Mouse (Mus musculus) heart, adult 2 months (tissue): Measurements from ENCODE around the gene Lrrc26. TPM values are rescaled to one million over a fixed set of nuclear protein-coding genes. Genes with fewer than 3 reads are reported as not detected.
A peak's percentile ranks its signal among the peaks of the same experiment; 100 is the strongest.

Experiments
- DNase-seq, 2 experiments: peaks; one replicate each; pipeline ENCODE4 v3.0.0; 2021
- H3K27ac ChIP-seq: fragments of 200-600 bp; 2 replicates; pipeline ENCODE4 v1.8.1; 2022
- H3K27me3 ChIP-seq: fragments of 200-500 bp; 2 replicates; pipeline ENCODE4 v1.6.1; 2012; ENCODE audit warnings: mild to moderate bottlenecking, low read length, inconsistent platforms, mixed read lengths; ENCODE audit not compliant: control insufficient read depth, insufficient read depth
- H3K36me3 ChIP-seq: fragments of 200-500 bp; 2 replicates; pipeline ENCODE4 v1.6.1; 2012; ENCODE audit warnings: low read length, inconsistent platforms; ENCODE audit not compliant: control insufficient read depth, insufficient read depth
- H3K4me1 ChIP-seq: fragments of 200-500 bp; 2 replicates; pipeline ENCODE4 v1.6.1; 2011; ENCODE audit warnings: low read length; ENCODE audit not compliant: control insufficient read depth, insufficient read depth
- H3K4me3 ChIP-seq: fragments of 200-600 bp; 2 replicates; pipeline ENCODE4 v1.8.1; 2022
- H3K79me2 ChIP-seq: fragments of 200-500 bp; replicated peaks from 2 replicates; pipeline ENCODE4 v1.6.1; 2012; ENCODE audit warnings: mild to moderate bottlenecking, inconsistent platforms, low read length, moderate library complexity, mixed read lengths; ENCODE audit not compliant: control insufficient read depth, insufficient read depth
- H3K9ac ChIP-seq: fragments of 200-500 bp; 2 replicates; pipeline ENCODE4 v1.6.1; 2012; ENCODE audit warnings: low read depth, mild to moderate bottlenecking, control low read depth, inconsistent platforms, low read length, mixed read lengths
- CTCF ChIP-seq: fragments of 200-600 bp; IDR thresholded peaks from 2 replicates; pipeline ENCODE4 v1.8.1; 2022; ENCODE audit warnings: antibody characterized with exemption, mild to moderate bottlenecking, moderate library complexity
- EP300 ChIP-seq: fragments of 200-500 bp; IDR thresholded peaks from 2 replicates; pipeline ENCODE4 v1.6.1; 2011; ENCODE audit warnings: low read depth, low read length, control low read depth; ENCODE audit not compliant: insufficient read depth
- POLR2A ChIP-seq: fragments of 200-500 bp; IDR thresholded peaks from 2 replicates; pipeline ENCODE4 v1.6.1; 2011; ENCODE audit warnings: mild to moderate bottlenecking, low read depth, low read length, control low read depth; ENCODE audit not compliant: insufficient read depth
- WGBS: fragments of 180-500 bp; shearing (Covaris S2); methylation state at CpG from one replicate; pipeline ENCODE4 v1.1.7; 2018; 5-methylcytosine and 5-hydroxymethylcytosine counted together
- intact Hi-C: fragments of 180-260 bp; cut with DNase I; formaldehyde crosslinking; loops from one replicate; pipeline ENCODE4 v1.15.1; 2025
- polyA plus RNA-seq: library from polyadenylated mRNA; depleted of rRNA; stranded (reverse); fragments of >200 nt; gene quantifications from 2 replicates; pipeline ENCODE4 v1.2.3, GENCODE M21; 2012
- total RNA-seq, 2 experiments: library from RNA; stranded (reverse); gene quantifications; 2 replicates each; pipeline ENCODE4 v1.2.3; 2021

The Lrrc26 gene
- total and polyA plus RNA-seq, 3 experiments: 2.9 TPM; not detected in 2

DNA sequence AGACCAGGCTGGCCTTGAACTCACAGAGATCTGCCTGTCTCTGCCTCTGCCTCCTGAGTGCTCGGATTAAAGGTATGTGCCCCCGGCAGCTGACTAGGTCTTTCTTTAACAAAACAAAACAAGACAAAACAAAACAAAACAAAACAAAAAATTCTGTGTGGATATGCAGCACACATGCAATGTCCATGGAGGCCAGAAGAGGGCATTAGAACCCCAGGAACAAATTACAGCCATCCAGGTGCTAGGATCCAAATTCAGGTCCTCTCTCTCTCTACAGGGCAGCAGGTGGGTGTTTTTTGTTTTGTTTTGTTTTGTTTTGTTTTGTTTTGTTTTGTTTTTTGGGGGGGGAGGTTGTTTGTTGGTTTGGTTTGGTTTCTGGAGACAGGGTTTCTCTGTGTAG, 30.8 kb upstream of the Lrrc26 start:
- peaks cover 2% of the 10 kb centered on the region; the same call in 1 of the 2 replicates for H3K36me3 ChIP-seq
- H3K79me2 ChIP-seq: no peaks in the 10 kb centered on the region
- no peak for DNase-seq
- WGBS: 53% methylated on average over 2 of the region's 2 CpGs
- H3K27me3 ChIP-seq: no peaks in the 10 kb centered on the region
- TF ChIP-seq EP300: no peak
- peak; percentile 73 for TF ChIP-seq CTCF
- no peak overlapping the region for H3K4me3 ChIP-seq
- peaks cover 3% of the 10 kb centered on the region for H3K4me1 ChIP-seq
- intact Hi-C loops: loop anchor here (2.0 to 10.0 kb wide), 2 partner anchors 34 to 134 kb away; no protein-coding TSS in a partner anchor
- H3K27ac ChIP-seq: no peak overlapping the region
- no peak overlapping the region for H3K9ac ChIP-seq

GRCm38 (mm10) chr2:25261870-25262269, 27.8 kb upstream of the Lrrc26 start:
- Histone ChIP-seq H3K4me3 (peak overlapping the region; percentile 96), H3K9ac (peak overlapping the region; percentile 32), H3K79me2 (no peaks in the 10 kb centered on the region), H3K4me1 (peaks cover 15% of the 10 kb centered on the region), H3K36me3 (no peaks in the 10 kb centered on the region), H3K27ac (peak overlapping the region; percentile 82), H3K27me3 (no peaks in the 10 kb centered on the region)
- intact Hi-C loops: no loop called here
- 44% methylated on average over 12 of the region's 12 CpGs for WGBS
- TF ChIP-seq CTCF (no peak), EP300 (no peak)
- DNase-seq: no peak

GRCm38 (mm10) chr2:25262291-25262767, 27.4 kb upstream of the Lrrc26 start, which contains the start of gene Tprn:
Tprn (plus strand) TSS chr2:25262618.
- peaks cover 20% of the 10 kb centered on the region for H3K4me1 ChIP-seq
- DNase-seq: peak; percentile 91 to 96
- no peaks in the 10 kb centered on the region for H3K27me3 ChIP-seq
- TF ChIP-seq POLR2A: peak; percentile 57
- TF ChIP-seq CTCF: peak; percentile 19
- TF ChIP-seq EP300: no peak
- peak within 1 kb of the TSS; percentile 79 for H3K9ac ChIP-seq
- H3K79me2 ChIP-seq: no peaks in the 10 kb centered on the region
- intact Hi-C loops: no loop called here
- H3K27ac ChIP-seq: peak within 1 kb of the TSS; percentile 82
- WGBS: under 1% methylated on average over 39 of the region's 39 CpGs
- peak within 1 kb of the TSS; percentile 96 for H3K4me3 ChIP-seq
- H3K36me3 ChIP-seq: no peaks in the 10 kb centered on the region

DNA sequence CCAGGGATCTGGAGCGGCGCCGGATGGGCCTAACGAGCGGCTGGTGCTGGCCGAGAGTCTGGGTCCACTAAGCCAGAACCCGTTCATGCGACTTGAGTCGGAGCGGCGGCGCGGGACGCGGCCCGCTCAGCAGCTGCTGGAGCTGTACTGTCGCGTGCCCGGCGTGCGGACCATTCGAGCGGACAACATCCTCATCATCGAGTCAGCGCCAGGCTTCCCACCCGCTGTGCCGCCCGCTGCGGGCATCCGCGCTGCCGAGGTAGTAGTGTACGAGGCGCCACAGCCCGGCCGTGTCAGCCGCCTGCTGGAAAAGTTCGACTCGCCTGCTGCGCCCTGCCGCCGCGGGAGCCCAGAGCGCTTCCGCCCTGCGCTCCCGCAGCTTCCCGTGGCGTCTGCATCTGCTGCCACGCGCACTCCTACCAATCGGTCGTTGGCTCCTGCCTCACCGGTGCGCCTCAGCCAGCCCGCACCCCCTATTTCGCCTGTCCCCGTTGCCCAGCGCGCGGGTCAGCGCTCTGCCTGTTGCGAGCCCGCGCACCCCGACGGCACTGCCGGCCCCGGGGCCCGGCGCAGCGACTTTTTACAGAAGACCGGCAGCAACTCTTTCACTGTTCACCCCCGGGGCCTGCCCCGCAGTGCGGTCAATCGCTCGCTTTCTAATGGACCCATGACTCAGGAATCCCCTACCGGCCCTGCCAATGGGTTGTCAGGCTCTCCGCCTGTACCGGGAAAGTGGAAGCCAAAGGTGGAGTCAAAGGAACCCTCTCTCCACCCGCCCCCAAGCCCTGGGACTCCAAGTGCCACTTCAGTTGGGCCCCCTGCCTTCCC, 26.7 kb upstream of the Lrrc26 start:
- Histone ChIP-seq H3K9ac (peak overlapping the region; percentile 79), H3K4me3 (peak overlapping the region; percentile 96), H3K4me1 (peaks cover 20% of the 10 kb centered on the region), H3K27me3 (no peaks in the 10 kb centered on the region), H3K79me2 (no peaks in the 10 kb centered on the region), H3K27ac (peak overlapping the region; percentile 63), H3K36me3 (no peaks in the 10 kb centered on the region)
- intact Hi-C loops: no loop called here
- WGBS: under 1% methylated on average over 82 of the region's 82 CpGs
- peak in 1 of 2 experiments; percentile 54 for DNase-seq
- no peak for TF ChIP-seq EP300
- TF ChIP-seq CTCF: 0 out of 2 replicates have a peak, but pooled peaks have one; percentile 4
- TF ChIP-seq POLR2A: no peak

GRCm38 (mm10) chr2:25263623-25264285, 26.0 kb upstream of the Lrrc26 start:
- Histone ChIP-seq H3K9ac (peak overlapping the region; percentile 79), H3K79me2 (no peaks in the 10 kb centered on the region), H3K4me3 (peak overlapping the region; percentile 96), H3K4me1 (peaks cover 20% of the 10 kb centered on the region), H3K27me3 (no peaks in the 10 kb centered on the region), H3K27ac (peak overlapping the region; percentile 63; the same call in 1 of the 2 replicates), H3K36me3 (no peaks in the 10 kb centered on the region)
- WGBS: 43% methylated on average over 12 of the region's 12 CpGs
- intact Hi-C loops: no loop called here
- no peak for TF ChIP-seq EP300
- TF ChIP-seq CTCF: no peak
- TF ChIP-seq POLR2A: no peak
- no peak for DNase-seq

DNA sequence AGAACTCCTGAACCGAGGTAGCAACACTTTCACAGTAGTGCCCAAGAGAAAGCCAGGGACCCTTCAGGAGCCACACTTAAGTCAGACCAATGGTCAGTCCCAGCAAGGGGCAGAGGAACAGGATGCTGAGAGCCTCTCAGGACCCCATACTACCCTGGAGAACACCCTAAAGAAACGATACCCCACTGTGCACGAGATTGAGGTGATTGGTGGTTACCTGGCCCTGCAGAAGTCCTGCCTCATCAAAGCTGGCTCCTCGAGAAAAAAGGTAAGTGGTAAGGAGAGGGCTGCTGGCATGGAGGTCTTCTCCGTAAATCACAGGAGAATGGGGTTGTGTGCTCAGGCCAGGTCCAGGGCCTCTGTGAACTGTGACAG, 25.4 kb upstream of the Lrrc26 start:
- Histone ChIP-seq H3K36me3 (no peaks in the 10 kb centered on the region), H3K4me1 (peaks cover 20% of the 10 kb centered on the region), H3K9ac (no peak overlapping the region), H3K27me3 (no peaks in the 10 kb centered on the region), H3K27ac (no peak overlapping the region; the same call in 1 of the 2 replicates), H3K79me2 (no peaks in the 10 kb centered on the region), H3K4me3 (no peak overlapping the region)
- WGBS: 80% methylated on average over 5 of the region's 5 CpGs
- no peak for DNase-seq
- TF ChIP-seq POLR2A (no peak), EP300 (no peak), CTCF (no peak)
- intact Hi-C loops: no loop called here
